Mouse (Mus musculus) gastrocnemius, adult 2 months (tissue): Measurements from ENCODE around the gene Rpl38. TPM values are rescaled to one million over a fixed set of nuclear protein-coding genes. Genes with fewer than 3 reads are reported as not detected.

ENCODE experiments used
- DNase-seq: peaks from one replicate; pipeline ENCODE4 v3.0.0; 2022
- H3K27ac ChIP-seq: fragments of 200-600 bp; 2 replicates; pipeline ENCODE4 v1.8.1; 2022; ENCODE audit warnings: mild to moderate bottlenecking
- H3K4me3 ChIP-seq: fragments of 200-600 bp; 2 replicates; pipeline ENCODE4 v1.8.1; 2022; ENCODE audit warnings: mild to moderate bottlenecking, moderate library complexity
- CTCF ChIP-seq: fragments of 200-600 bp; IDR thresholded peaks from 2 replicates; pipeline ENCODE4 v1.8.1; 2022; ENCODE audit warnings: antibody characterized with exemption, mild to moderate bottlenecking, moderate library complexity
- intact Hi-C: fragments of 180-260 bp; cut with DNase I; formaldehyde crosslinking; loops from one replicate; pipeline ENCODE4 v1.15.1; 2025
- long read RNA-seq, 2 experiments: library from polyadenylated mRNA; stranded (forward); transcript quantifications; one replicate each; pipeline ENCODE4 v2.0.0; 2021
- total RNA-seq, 2 experiments: library from RNA; stranded (reverse); gene quantifications; 2 replicates each; pipeline ENCODE4 v1.2.3; 2021

Rpl38 gene
- 100 to 1,000 TPM; 544 to 670 TPM for total RNA-seq
- long read RNA-seq, experiment 1, transcript Rpl38-204 (5 exons, 371 nt) = major isoform, 114 of 181 reads
- long read RNA-seq, experiment 1, transcript Rpl38-201 (5 exons, 364 nt) = minor isoform, 59 of 181 reads
- long read RNA-seq, experiment 1, partial matches to known transcripts = 1 of 181 reads
- long read RNA-seq, experiment 1, other reads (novel, unspliced or antisense) = 2 of 181 reads
- long read RNA-seq, experiment 2, transcript Rpl38-204 (5 exons, 371 nt) = major isoform, 181 of 238 reads
- long read RNA-seq, experiment 2, transcript Rpl38-203 (4 exons, 457 nt) = minor isoform, 6 of 238 reads
- long read RNA-seq, experiment 2, transcript Rpl38-201 (5 exons, 364 nt) = minor isoform, 49 of 238 reads
- long read RNA-seq, experiment 2, partial matches to known transcripts = 0 of 238 reads
- long read RNA-seq, experiment 2, other reads (novel, unspliced or antisense) = 0 of 238 reads

DNA sequence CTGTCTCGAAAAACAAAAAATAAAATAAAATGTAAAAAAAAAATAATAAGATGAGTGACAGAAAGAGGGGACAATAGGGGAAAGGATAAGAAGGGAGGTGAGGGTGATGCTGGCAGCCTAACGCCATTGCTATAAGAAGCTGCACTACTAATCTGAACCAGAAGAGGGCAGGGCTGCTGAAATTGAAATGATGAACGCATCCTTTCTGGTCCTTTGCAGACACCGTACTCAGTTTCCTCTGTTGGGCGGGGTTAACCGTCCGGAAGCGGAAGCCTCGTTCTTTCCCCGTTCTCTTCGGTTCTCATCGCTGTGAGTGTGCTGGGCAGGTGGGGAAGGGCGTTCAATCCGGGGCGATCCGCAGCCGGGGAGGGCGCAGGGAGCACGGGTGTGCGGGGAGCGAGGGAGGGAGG, at the start of gene Rpl38:
Rpl38 (plus strand) TSS at position 224 of the 410 bp plus-strand sequence.
- peak within 1 kb of the TSS; percentile 99 for H3K4me3 ChIP-seq
- intact Hi-C loops = no loop called here
- peak within 1 kb of the TSS; percentile 90 for H3K27ac ChIP-seq
- DNase-seq = peak; percentile 92
- peak; percentile 78 for TF ChIP-seq CTCF

DNA sequence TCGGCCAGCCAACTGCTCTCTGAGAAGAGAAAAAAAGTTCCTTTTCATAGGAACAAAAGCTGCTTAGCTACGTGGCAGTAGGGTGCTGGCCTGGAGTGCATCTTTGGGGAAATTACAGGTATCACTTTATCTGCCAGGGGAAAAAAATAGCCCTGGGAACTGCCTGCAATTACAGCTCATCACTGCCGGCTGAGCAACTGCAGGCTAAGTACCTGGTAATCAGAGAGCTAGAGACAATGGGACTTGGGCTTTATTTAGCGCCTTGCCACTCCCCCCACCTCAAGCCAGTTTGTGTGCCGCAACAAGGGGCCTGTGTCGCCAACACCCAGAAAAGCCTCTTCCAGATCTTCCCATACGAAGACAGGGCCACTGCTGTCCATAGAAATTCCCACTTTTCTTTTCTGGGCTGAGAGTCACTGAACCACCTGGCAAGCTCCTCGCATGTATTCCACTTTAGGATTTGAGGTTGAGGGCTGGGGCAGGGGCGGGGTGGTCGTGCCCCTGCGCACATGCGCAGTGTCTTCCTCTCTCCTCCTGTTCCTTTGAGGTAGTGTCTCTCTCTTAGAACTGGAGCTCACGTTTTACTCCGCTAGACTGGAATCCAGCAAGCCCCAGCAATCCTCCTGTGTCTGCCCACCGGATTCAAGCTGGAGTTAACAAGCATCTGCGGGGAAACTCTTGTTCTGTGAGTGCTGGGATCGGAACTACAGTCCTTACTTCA, 49.5 kb upstream of the Rpl38 start:
- no peak for TF ChIP-seq CTCF
- intact Hi-C loops = no loop called here
- DNase-seq = no peak
- H3K27ac ChIP-seq = no peak overlapping the region
- H3K4me3 ChIP-seq = no peak overlapping the region

DNA sequence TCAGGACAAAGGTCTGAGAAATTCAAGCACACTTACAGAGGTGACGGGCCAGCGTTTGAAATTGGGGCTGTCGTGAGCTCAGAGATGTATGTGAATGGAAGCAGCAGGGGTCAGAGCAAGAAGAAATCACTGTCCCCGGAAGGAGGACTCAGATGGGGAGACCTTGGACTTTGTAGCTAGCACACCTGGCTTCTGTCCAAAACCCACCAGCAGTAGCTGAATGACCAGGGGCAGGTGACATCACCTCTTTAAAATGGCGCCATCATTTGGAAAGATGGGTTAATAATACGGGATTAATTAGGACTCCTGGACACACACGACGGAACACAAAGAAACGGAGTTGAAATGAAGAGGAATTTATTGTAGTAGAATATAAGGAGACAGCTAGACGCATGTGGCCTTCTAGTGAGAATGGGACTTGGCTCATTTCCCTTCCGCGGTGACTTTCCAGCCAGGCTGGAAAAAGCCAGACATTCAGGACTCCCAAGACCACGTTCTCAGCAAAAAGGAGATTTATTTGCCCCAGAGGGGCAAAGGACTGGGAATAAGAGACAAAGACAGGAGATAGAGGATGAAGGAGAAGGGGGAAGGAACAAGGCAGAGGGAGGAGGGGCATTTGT, 42.1 kb upstream of the Rpl38 start:
- Histone ChIP-seq H3K27ac (no peak overlapping the region), H3K4me3 (no peak overlapping the region)
- TF ChIP-seq CTCF = no peak
- intact Hi-C loops = no loop called here
- no peak for DNase-seq

DNA sequence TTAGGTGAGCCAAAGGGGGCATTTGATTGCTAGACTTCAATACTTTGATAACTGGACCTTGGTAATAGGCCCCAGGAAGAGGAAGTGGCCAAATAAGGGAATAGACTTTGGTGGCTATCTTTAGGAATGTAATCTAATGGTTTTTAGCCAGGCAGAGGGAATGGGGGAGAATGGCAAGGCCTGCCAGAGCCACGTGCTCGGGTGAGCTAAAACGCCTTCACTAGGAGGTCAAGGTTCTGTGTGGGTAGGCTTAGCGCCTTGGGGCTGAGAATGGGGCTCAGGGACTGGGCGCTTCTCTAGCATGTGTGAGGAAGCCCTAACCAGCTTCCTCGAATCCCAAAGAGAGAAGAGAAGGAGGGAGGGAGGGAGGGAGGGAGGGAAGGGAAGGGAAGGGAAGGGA, 41.3 kb upstream of the Rpl38 start:
- Histone ChIP-seq H3K4me3 (no peak overlapping the region), H3K27ac (no peak overlapping the region)
- intact Hi-C loops = no loop called here
- DNase-seq = no peak
- no peak for TF ChIP-seq CTCF

DNA sequence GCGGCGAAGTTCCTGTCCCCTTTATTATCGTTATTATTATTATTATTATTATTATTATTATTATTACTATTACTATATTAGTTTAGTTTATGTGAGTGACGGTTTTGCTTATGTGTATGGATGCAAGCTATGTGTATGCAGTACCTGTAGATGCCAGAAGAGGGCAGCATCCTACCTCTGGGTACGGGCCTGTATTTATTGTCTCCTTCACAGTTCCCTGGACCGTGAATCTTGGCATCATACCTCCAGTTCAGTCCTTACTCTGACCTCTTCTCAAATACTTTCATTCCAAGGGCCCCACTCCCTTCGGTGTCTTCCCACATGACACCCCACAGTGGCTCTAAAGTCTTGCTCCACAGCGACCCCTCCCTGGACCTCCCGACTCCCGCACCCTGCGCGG, 40.3 kb upstream of the Rpl38 start:
- no peak for DNase-seq
- TF ChIP-seq CTCF = peak; percentile 57
- Histone ChIP-seq H3K4me3 (no peak overlapping the region), H3K27ac (no peak overlapping the region)
- intact Hi-C loops = no loop called here

DNA sequence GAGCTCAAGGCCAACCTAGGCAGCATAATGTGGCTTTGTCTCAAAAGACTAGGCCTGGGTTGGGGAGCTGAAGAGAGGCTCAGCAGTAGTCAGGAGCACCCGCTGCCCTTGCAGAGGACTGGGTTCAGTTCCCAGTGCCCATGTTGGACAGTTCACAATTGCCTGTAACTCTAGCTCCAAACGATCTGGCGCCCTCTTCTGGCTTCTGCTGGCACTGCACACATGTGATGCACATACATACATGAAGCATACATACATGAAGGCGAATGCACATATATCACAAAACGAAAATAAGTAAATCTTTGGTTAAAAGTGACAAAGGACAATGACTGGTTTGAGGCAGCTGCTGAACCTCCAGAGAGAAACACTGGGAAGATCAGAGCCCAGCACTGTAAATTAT, 38.3 kb upstream of the Rpl38 start:
- no peak overlapping the region for H3K27ac ChIP-seq
- no peak for DNase-seq
- no peak overlapping the region for H3K4me3 ChIP-seq
- peak; percentile 35; the same call in 1 of the 2 replicates for TF ChIP-seq CTCF
- intact Hi-C loops = no loop called here

DNA sequence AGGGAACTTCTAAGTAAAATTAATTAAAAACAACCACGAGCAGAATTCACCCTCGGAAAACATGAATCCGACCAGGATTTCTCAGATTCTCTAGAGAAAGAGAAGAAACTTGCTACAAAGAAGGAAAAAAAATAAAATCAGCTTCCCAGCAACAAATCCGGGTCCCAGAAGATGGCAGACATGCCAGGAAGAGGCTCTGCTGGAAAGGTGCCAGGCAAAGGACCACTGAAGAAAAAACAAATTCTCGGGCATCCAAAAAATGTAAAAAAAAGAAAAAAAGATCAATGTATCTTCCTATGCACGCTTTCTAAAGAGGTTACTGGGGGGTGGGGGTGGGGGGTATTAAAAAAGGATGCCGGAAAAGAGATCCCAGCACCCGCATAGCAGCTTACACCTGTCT, 36.1 kb upstream of the Rpl38 start:
- no peak for TF ChIP-seq CTCF
- no peak for DNase-seq
- Histone ChIP-seq H3K4me3 (no peak overlapping the region), H3K27ac (no peak overlapping the region)
- intact Hi-C loops = no loop called here

DNA sequence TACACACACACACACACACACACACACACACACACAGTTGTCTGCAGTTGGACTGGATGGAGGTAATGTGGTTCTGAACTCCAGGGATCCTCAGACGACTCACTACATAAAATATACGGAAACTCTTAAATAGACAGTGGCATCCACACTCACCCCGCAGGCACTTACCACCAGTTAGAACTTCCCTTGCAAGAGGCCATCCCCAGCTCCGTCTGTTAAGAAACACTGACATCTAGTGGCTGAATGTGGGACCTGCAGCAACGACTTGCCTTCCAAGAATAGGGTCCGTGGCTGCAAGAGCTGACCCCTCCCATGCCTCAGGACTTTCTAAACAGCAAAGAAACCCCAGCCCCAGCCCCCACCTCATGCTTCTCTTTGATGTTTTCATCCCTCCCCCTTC, 32.0 kb upstream of the Rpl38 start:
- TF ChIP-seq CTCF = peak; percentile 96; the same call in 1 of the 2 replicates
- H3K4me3 ChIP-seq = no peak overlapping the region
- intact Hi-C loops = loop anchor here (1.0 to 5.0 kb wide), 4 partner anchors 113 to 771 kb away; no protein-coding TSS in a partner anchor

DNA sequence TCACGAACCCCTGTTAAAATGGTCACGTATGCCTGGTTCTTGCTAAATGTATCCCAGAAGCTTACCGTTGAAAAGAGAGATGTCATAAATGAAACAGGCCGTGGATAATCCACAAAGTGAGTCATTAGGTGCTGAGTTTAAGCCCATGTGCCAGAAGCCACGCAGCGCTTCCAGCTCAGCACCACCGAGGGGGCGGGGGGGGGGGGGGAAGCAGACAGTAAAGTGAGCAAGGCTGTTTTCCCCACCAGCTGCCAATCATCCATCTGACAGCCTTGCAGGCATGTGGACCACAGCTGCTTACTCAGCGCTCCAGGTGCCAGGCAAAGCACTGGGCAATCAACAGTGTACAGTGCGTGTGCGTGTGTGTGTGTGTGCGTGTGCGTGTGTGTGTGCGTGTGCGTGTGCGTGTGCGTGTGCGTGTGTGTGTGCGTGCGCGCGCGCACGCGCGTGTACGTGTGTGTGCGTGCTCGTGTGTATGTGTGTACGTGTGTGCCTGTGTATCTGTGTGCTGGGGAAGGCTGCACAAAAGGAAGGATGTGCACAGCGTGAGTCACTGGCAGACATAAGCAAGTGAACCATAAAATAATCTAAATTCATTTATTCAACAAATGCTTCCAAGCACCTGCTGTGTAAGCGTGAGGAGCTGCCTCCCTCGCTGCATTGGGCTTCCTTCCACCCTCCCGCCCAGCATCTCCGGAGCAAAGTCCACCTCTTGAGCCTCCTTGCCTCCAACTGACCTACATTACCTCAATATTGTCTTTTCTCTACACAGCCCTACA, 31.4 kb upstream of the Rpl38 start:
- intact Hi-C loops = loop anchor here (1.0 to 5.0 kb wide), 4 partner anchors 114 to 772 kb away; no protein-coding TSS in a partner anchor
- DNase-seq = no peak
- no peak overlapping the region for H3K4me3 ChIP-seq
- TF ChIP-seq CTCF = no peak
- H3K27ac ChIP-seq = no peak overlapping the region

More for the DNA sequence above, 32.0 kb upstream of the Rpl38 start:
- DNase-seq = peak; percentile 71
- H3K27ac ChIP-seq = no peak overlapping the region

DNA sequence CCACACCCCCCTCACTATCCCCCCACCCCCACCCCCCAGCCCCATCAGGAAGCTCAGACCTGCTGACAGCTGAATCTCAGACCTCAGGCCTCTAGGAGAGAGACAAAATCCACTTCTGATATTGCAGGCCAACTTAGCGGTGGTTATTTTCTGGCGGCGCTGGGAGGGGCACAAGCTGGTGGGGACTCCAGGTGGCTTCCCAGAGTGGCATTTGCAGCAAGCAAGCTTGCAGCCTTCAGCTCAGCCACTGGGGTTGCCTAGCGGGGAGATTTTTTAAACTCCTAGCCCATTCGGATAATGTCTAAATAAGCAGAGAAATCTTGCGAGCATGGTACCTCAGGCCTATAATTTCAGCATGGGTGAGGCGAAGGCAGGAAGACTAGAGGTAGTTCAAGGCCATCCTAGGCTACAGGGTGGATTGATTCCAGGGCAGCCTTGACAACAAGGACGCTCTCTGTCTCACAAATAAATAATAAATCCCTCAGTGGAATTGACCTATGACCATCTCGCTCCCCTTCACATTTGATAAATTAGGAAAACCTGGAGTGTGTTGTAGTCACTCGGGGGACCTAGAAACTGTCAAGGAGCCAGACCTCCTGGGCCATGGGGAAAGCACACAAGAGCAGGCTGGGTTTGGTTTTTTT, 29.6 kb upstream of the Rpl38 start:
- no peak overlapping the region for H3K27ac ChIP-seq
- no peak overlapping the region for H3K4me3 ChIP-seq
- intact Hi-C loops = loop anchor here (5.0 kb wide), 1 partner anchor 436 kb away; no protein-coding TSS in a partner anchor
- no peak for DNase-seq
- no peak for TF ChIP-seq CTCF

DNA sequence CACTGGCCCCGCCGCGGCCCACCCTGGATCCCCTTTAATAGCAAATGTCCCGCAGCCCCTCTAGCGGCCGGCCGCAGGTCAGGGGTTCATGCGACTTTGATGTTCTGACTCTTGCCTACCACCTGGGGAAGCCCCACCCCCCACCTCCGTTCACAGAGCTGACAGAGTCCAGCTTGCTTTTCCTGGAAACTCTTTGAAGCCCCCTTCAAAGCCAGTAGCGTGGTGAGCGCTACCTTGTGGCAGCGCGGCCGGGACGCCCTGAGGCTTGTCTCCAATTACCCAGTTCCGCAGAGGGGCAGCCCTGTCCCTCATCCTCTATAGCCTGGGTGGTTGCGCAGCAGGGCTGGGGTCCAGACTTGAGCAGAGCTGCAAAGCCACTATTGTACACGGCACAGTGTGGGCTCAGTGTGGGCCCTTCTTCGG, 28.6 kb upstream of the Rpl38 start:
- TF ChIP-seq CTCF = no peak
- DNase-seq = no peak
- Histone ChIP-seq H3K4me3 (no peak overlapping the region), H3K27ac (no peak overlapping the region)
- intact Hi-C loops = loop anchor here (5.0 kb wide), 1 partner anchor 437 kb away; no protein-coding TSS in a partner anchor
